Mouse (Mus musculus) right cerebral cortex, postnatal 4 days (tissue): ENCODE results near the gene Olfr1329.
A peak's percentile ranks its signal among the peaks of the same experiment; 100 is the strongest.
"Not testable (repeated sequence)": the region's sequence is repeated elsewhere in the genome, so short reads cannot be mapped to it uniquely, and the experiment has no call there.

ENCODE experiments used
- DNase-seq: peaks from one replicate; pipeline ENCODE4 v3.0.0-alpha.2; 2022

Olfr1329 gene

DNA sequence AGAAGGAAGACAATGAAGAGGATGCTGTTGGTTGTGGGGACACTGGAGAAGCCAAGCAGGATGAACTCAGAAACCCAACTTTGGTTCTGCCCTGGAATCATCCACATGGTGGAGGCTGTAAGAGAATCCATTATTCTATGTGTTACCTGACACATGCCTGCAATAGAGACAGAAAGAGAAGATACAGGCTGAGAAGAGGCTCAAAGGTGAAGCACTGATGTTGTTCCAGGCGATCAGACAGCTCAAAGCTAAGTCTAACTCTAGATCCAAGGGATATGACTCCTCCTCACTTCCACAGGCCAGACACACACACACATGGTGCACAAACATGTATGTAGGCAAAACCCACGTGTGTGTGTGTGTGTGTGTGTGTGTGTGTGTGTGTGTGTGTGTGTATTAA lies at the start of gene Olfr1329:
TSS of gene Olfr1329 (minus strand) at position 101 of the 400 bp plus-strand sequence.
- DNase-seq, result not testable (repeated sequence)

DNA sequence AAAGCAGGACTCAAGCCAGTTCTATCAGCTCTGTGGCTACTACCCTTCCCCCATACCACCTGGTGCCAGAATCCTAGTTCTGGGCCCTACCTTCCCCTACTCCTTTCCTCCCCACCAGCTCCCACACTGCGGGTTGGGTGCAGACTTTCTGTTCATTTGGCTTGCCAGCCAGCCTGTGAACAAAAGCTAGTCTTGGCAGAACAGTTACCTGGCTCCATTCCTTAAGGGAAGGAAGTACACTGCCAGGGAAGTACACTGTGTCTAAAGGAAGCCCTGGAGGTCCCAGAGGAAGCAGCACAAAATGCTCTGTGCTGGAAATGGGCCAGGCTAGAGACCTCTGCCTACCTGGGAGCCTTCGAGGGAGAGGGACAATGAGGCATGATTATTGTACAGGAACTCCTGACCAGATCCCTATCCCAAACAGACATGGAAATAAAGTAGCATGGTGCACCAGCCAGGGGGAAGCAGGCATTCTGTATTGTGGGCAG lies 43.9 kb upstream of the Olfr1329 start, which contains the start of gene Lao1:
TSS of gene Lao1 (plus strand) at position 438 of the 488 bp plus-strand sequence.
- no peak for DNase-seq

DNA sequence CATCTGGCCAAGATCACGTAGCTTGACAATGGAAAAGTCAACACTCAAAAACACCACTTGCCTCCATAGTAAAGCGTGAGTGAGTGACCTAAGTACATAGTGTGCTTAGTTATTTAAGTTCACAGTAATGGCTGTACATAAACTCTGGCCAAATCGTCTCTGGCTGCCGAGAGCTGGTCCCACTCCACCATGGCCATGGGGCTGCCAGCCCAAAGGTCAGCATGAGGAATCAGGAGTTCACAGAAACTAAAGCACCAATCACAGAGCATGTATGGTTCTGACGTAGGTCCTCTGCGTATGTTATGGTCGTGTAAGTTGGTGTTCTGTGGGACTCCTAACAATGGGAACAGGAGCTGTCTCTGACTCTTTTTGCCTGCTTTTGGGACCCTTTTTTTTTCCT lies 41.5 kb upstream of the Olfr1329 start:
- DNase-seq, result no peak

DNA sequence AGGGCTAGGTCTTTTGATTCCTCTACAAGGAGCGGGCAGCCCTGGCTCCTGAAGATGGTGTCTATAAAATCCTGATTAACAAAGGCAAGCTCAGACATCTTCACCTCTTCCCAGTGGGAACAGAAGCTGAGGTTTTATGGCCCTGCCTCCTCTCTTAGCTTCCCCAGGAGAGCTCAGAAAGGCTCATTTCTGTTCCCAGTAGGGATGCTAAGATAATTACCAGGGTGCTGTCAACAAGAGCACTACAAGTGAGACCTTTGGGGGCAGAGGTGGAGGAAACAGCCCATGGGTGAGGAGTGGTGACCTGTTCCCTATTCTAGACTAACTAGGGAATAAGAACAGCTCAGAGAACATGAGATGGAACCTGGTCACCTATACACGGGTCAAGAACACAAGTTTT lies 21.2 kb upstream of the Olfr1329 start, which contains the start of gene Olfr1328:
TSS of gene Olfr1328 (minus strand) at position 101 of the 400 bp plus-strand sequence.
- no peak for DNase-seq

DNA sequence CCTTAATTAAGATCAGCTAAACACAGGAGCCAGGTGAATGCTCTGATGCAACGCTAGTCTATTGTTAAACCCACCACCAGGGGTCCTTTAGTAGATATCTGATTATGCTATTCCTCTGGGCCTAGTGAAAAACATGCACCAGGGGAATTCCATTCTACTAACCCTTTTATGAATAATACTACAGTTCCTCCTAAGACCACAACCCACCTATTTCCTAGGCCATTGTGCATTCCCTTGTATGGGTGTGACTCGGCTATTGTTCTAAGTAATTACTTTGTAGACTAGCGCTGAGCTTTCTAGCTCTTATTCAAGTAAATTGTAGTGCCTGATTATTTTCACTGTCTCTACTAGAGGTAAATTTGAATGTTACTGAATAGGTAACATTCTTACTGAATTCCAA lies 14.1 kb upstream of the Olfr1329 start:
- not testable (repeated sequence) for DNase-seq

DNA sequence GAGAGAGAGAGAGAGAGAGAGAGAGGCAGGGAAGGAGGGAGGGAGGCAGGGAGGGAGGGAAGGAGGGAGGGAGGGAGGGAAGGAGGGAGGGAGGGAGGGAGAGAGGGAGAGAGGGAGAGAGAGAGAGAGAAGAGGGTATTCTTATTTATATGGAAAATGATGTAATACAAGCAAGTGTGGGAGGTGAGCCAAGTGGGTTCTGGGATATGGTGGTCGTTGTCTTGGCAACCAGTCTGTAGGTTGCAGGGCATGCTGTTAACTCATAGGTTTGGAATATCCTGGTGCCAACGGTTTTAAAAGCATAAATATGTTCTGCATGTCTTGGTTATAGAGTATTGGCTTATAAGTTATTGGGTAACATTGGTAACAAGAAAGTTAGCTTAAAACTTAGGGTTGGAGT lies 15.3 kb downstream of the Olfr1329 start:
- peak; percentile 4 for DNase-seq

DNA sequence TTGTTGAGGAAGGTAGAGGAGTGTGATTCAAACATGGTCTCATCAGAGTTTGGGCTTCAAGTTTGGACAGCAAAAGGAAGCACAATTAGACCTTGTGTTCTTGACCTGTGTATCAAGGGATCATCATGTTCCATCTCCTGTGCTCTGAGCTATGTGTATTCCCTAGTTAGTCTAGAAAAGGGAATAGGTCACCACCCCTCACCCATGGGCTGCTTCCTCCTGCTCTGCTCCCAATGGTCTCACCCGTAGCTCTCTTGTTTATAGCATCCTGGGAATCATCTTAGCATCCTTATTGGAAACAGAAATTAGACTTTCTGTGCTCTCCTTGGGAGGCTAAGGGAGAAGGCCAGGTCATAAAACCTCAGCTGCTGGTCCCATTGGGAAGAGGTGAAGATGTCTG lies 29.0 kb downstream of the Olfr1329 start, which contains the start of gene Olfr1330:
TSS of gene Olfr1330 (plus strand) at position 301 of the 400 bp plus-strand sequence.
- DNase-seq, result no peak

DNA sequence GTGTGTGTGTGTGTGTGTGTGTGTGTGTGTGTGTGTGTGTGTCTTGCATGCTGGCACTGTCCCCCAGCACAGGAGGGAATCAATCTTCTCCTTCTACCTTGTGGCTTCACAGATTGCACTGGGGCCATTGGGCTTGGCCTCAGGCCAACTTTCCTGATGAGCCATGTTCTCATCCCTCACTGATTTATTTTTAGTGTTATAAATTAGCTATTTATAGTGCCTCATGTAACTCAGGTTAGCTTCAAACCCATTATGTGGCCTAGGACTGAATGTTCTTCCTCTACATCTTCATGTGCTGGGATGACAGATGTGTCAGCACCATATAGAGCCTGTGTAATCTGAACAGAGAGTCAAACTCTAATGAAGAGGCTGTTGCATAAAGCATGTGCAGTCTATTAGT lies 49.7 kb downstream of the Olfr1329 start:
- no peak for DNase-seq
